Mouse (Mus musculus) cortical plate, adult 2 months (tissue): ENCODE results near the gene Trmt6.

Experiments
- CTCF ChIP-seq: fragments of 200-500 bp; IDR thresholded peaks from 2 replicates; pipeline ENCODE4 v1.5.1; 2011; ENCODE audit warnings: mild to moderate bottlenecking, control low read depth, low read length; ENCODE audit not compliant: insufficient read depth; ENCODE audit errors: extremely low read depth
- POLR2A ChIP-seq: fragments of 200-500 bp; IDR thresholded peaks from 2 replicates; pipeline ENCODE4 v1.6.1; 2011; ENCODE audit warnings: mild to moderate bottlenecking, low read length, control low read depth; ENCODE audit not compliant: insufficient read depth; ENCODE audit errors: extremely low read depth

DNA sequence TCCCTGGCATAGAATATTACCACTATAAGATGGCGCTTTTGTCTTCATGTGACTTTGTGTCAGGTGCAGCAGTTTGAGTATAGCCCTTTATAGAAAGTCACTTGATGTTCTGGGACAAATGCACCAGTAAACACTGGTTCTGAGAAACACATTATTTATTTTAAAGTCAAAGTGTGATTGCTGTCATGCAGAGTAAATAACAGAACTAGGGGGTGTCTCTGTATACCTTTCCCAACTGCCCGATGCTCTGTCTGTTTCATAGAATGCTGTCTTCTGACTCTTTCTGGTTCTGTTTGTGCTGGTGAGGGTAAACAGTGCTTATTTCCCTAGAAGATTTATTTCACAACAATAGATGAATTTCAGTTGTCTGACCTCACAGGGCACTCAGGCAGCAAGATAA lies 47.5 kb upstream of the Trmt6 start:
- no peak for TF ChIP-seq POLR2A
- TF ChIP-seq CTCF, result no peak
